Mouse (Mus musculus): ENCODE data around the gene Snx3. TPM values are rescaled to one million over a fixed set of nuclear protein-coding genes. Genes with fewer than 3 reads are reported as not detected.

Gene Snx3
- polyA plus RNA-seq, 1 experiment = 328 TPM

DNA sequence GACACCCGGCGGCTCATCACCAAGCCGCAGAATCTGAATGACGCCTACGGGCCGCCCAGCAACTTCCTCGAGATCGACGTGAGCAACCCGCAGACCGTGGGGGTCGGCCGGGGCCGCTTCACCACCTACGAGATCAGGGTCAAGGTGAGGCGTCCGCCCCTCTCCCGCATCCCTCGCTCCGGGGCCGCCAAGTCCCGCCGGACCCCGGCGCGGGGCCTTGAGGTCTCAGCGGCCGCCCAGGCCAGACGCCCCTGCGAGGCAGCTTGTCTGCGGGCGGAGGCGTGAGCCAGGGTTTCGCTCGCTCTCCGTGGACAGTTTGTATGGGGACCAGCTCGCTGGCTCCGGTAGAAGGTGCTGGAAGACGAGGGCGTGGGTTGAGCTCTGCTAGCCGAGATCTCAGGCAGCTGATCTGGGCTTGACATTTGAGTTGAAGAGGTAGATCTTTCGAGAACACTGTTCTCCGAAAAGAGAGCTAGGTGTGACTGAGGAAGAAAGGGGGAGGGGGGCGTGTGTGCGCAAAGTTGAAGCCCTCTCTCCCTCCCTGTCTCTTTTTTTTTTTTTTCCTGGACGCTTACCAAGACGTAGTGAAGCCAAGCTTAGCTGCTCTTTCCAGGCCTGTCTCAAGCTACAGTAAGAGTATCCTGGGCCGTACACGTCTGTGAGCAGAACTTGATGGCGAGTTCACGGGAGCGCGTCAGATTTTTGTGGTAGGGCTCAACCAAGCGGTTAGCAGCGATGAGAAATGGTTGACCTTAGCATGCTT is 700 bp downstream of the Snx3 start:
- H3K27ac ChIP-seq (ENCODE audit: insufficient read depth, low read depth, low read length) = peak overlapping the region; percentile 86
- H3K4me3 ChIP-seq (ENCODE audit: insufficient read depth, low read length) = peak overlapping the region; percentile 85
- peaks cover 20% of the 10 kb centered on the region for H3K4me1 ChIP-seq (ENCODE audit: control insufficient read depth, insufficient read depth, low read length)
- TF ChIP-seq POLR2A (IDR thresholded peaks at IDR 0.05; ENCODE audit: borderline replicate concordance, low read depth, low read length) (no peak), CTCF (IDR thresholded peaks at IDR 0.05; ENCODE audit: low read depth, low read length) (no peak)

DNA sequence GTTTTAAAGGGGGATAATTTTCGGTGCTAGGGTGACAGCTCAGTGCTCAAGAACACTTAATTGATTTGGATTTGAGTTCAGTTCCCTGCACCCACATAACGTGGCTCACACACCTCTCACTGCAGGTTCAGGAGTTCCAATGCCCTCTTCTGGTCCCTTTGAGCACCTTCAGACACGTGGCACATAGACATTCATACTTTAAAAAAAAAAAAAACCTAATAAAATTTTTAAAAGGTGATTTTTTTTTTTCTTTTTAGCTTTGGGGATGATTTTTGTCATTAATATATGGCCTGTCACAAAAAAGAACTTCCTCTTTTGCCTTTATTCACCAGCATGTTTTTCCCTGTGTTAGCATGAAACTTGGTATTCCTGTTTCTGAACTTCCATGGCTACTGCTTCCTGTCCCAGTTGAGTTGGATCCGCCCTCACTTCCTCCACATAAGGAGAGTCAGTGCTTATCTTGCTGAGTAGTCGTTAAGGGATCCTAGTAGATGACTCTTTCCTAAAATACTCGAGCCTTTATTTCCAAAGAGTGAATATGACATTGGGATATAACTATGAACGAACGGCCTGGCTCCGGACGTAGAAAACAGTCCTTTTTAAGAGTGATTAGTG is 2.4 kb downstream of the Snx3 start:
- TF ChIP-seq POLR2A (IDR thresholded peaks at IDR 0.05; ENCODE audit: borderline replicate concordance, low read depth, low read length) (no peak), CTCF (IDR thresholded peaks at IDR 0.05; ENCODE audit: low read depth, low read length) (no peak)
- Histone ChIP-seq H3K4me1 (ENCODE audit: control insufficient read depth, insufficient read depth, low read length) (peaks cover 26% of the 10 kb centered on the region), H3K4me3 (ENCODE audit: insufficient read depth, low read length) (peak overlapping the region; percentile 39), H3K27ac (ENCODE audit: insufficient read depth, low read depth, low read length) (peak overlapping the region; percentile 87)

DNA sequence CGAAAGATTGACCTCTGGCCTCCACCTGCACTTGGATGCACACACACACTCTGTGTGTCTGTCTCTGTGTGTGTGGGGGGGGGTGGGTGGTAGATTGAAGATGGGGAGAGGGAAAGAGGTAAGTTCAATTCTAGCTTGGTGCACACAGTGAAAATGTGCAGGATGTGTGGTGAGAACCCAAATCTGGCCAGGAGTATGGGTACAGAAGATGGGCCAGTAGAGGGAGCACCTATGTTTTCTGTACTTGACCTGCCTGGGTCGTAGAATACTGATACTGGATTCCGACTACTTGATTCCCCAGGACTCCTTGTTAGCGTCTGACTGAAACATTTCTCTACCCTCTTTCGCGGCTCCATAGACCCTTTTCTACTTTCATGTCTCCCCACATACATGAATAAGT is 8.3 kb downstream of the Snx3 start:
- Histone ChIP-seq H3K4me3 (ENCODE audit: insufficient read depth, low read length) (no peak overlapping the region), H3K27ac (ENCODE audit: insufficient read depth, low read depth, low read length) (no peak overlapping the region)

DNA sequence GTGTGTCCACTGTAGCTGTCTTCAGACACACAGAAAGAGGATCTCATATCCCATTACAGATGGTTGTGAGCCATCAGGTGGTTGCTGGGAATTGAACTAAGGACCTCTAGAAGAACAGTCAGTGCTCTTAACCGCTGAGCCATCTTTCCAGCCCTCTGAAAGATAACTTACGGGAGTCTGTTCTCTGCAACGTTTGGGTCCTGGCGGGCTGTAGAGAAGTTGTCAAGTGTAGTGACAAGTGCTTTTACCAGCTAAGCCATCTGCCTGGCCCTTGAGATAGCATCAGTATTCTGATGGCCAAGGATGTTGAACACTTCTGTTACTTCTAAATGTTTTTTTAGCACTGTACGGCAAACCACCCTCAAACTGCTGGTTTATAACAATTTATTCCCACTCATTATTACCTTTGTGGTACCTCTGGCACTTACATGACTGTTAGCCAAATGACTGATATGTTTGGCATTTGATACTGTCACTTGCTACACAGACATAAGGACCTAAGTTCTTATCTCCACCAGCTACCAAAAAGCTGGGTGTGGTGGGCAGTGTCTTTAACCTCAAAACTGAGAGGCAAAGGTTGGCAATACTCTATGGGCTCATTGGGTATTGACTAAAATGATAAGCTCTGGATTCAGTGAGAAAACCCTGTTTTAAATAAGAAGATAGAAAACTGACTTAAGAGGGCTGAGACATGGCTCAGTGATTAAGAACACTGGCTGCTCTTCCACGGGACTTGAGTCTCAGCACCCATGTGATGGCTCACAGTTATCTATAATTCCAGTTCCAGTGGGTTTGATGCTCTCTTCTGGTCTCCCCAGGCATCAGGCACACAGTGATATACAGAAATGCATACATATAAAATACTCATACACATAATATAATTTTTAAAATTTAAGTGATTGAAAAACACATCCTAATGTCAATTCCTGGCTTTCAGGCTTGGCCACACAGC is 9.6 kb downstream of the Snx3 start:
- no peak for TF ChIP-seq CTCF (IDR thresholded peaks at IDR 0.05; ENCODE audit: low read depth, low read length)
- H3K4me3 ChIP-seq (ENCODE audit: insufficient read depth, low read length) = no peak overlapping the region
- H3K27ac ChIP-seq (ENCODE audit: insufficient read depth, low read depth, low read length) = no peak overlapping the region
- H3K4me1 ChIP-seq (ENCODE audit: control insufficient read depth, insufficient read depth, low read length) = peaks cover 11% of the 10 kb centered on the region

More for the DNA sequence above, 8.3 kb downstream of the Snx3 start:
- no peak for TF ChIP-seq CTCF (IDR thresholded peaks at IDR 0.05; ENCODE audit: low read depth, low read length)
- TF ChIP-seq POLR2A (IDR thresholded peaks at IDR 0.05; ENCODE audit: borderline replicate concordance, low read depth, low read length) = no peak
- H3K4me1 ChIP-seq (ENCODE audit: control insufficient read depth, insufficient read depth, low read length) = peaks cover 13% of the 10 kb centered on the region

DNA sequence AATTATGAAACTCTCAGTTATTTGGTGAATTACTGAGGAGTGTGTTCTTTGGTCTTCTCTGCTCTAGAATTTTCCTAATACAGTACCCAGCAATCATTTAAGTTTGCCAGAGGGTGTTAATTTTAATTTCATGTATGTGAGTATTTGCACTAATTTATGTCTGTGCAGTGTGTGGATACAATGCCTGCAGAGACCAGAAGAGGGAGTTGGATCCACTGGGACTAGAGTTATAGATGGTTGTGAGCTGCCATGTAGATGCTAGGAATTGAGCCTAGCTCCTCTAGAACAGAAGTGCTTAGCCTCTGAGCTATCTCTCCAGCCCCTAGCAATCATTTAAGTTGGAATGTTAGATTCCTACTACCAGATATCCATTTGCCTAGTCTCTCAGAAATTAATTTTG is 12.3 kb downstream of the Snx3 start:
- Histone ChIP-seq H3K4me3 (ENCODE audit: insufficient read depth, low read length) (no peak overlapping the region), H3K27ac (ENCODE audit: insufficient read depth, low read depth, low read length) (no peak overlapping the region), H3K4me1 (ENCODE audit: control insufficient read depth, insufficient read depth, low read length) (0 out of 2 replicates have a peak, but pooled peaks cover 2% of the 10 kb centered on the region)
- TF ChIP-seq CTCF (IDR thresholded peaks at IDR 0.05; ENCODE audit: low read depth, low read length) (no peak), POLR2A (IDR thresholded peaks at IDR 0.05; ENCODE audit: borderline replicate concordance, low read depth, low read length) (no peak)

DNA sequence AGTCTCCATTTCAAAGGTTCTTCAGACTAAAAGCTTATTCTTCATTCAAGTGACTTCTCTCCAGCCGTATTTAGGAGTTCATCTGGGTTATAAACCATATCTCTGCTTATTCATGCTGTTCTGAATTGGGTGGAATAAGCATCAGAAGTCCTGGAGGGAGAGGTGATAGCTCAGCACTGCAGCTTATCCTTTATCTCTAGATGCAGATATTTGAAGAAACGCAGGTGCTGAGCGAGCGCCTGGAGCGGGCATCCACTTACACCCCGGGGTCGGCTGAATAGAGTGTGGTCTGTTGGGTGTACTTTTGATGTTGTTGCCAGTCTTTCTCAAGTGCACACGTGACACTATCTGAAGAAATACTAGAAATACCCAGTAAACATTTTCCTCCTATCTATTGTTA is 16.5 kb downstream of the Snx3 start:
- no peak overlapping the region for H3K27ac ChIP-seq (ENCODE audit: insufficient read depth, low read depth, low read length)
- TF ChIP-seq CTCF (IDR thresholded peaks at IDR 0.05; ENCODE audit: low read depth, low read length) (no peak), POLR2A (IDR thresholded peaks at IDR 0.05; ENCODE audit: borderline replicate concordance, low read depth, low read length) (no peak)
- H3K4me3 ChIP-seq (ENCODE audit: insufficient read depth, low read length) = no peak overlapping the region
- peaks cover 13% of the 10 kb centered on the region for H3K4me1 ChIP-seq (ENCODE audit: control insufficient read depth, insufficient read depth, low read length)

DNA sequence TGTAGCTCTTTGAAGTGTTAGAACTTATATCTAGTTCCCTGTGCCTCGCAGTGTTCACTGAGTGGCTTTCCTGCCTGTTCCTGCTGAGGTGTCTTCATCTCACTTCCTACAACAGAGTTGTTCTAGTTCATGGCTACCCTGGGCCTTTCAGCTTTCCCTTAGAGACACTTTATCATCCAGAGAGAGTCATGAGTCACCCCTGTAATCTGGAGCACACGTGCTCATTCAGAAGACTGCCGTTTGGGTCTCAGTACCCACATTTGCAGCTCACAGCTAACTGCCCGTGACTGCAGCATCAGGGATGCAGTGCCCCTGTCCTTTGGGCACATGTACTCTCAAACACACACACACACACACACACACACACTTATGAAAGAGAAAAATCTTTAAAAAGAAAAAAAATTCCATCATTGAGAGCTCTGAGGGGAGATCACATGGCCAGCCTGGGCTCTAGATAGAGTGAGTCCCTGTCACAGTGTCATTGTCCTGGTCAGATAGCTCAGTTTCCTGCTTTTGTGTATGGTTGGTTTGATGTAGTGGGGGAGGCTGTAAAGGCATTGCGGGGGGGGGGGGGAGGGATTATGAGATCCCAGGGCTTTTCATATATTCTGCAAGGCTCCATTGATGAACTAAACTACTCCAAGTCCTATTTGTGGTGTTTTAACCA is 19.6 kb downstream of the Snx3 start:
- Histone ChIP-seq H3K4me1 (ENCODE audit: control insufficient read depth, insufficient read depth, low read length) (peaks cover 13% of the 10 kb centered on the region), H3K4me3 (ENCODE audit: insufficient read depth, low read length) (no peak overlapping the region), H3K27ac (ENCODE audit: insufficient read depth, low read depth, low read length) (no peak overlapping the region)
- TF ChIP-seq CTCF (IDR thresholded peaks at IDR 0.05; ENCODE audit: low read depth, low read length) = no peak
- no peak for TF ChIP-seq POLR2A (IDR thresholded peaks at IDR 0.05; ENCODE audit: borderline replicate concordance, low read depth, low read length)

DNA sequence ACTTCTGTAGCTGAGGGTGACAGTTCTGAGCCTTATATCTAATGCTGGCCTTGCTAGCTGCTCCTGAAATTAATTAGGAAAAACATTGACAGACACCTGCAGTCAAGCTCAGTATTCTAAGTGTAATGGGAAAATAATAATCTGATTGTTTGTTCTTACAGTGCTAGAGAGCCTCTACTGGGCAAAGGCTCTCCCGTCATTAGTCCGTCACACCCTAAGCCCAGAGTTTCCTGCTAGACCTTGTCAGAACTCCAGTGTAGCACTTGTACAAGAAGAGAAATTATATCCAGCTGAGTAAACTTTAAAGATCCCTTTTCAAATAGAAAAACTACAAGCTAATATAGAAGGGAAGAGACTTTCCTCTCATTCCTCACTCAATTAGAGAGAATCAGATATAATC is 21.1 kb downstream of the Snx3 start:
- TF ChIP-seq CTCF (IDR thresholded peaks at IDR 0.05; ENCODE audit: low read depth, low read length) (no peak), POLR2A (IDR thresholded peaks at IDR 0.05; ENCODE audit: borderline replicate concordance, low read depth, low read length) (no peak)
- Histone ChIP-seq H3K27ac (ENCODE audit: insufficient read depth, low read depth, low read length) (no peak overlapping the region), H3K4me1 (ENCODE audit: control insufficient read depth, insufficient read depth, low read length) (peaks cover 13% of the 10 kb centered on the region), H3K4me3 (ENCODE audit: insufficient read depth, low read length) (no peak overlapping the region)

DNA sequence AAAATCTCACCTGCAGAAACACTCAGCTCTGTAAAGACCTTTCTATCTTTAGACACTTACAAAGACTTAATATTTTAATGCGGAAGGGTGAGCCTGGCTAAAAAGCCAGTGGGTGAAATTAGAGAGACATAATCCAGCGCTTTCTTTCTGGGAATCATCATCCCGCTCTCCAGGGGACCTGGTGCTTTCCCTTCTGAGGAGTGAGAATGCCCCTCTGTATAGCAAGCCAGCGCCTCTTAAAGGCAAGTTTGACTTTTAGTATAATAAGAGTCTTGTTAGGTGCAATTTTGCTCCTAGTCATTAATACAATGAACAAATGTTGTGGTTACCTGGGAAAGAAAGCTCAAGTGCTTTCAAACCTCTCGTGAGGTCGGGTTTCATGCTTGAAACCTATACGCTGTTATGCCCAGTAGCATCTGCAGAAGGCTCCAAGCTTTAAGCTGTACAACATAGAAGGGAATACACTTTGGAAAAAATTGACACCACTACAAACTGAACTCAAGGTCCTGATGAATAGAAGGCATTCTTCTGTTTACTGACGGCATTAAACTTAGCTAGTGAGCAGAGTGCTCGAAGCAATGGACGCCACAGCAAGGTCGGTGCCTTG is 21.8 kb downstream of the Snx3 start:
- peaks cover 11% of the 10 kb centered on the region for H3K4me1 ChIP-seq (ENCODE audit: control insufficient read depth, insufficient read depth, low read length)
- TF ChIP-seq POLR2A (IDR thresholded peaks at IDR 0.05; ENCODE audit: borderline replicate concordance, low read depth, low read length) = no peak
- TF ChIP-seq CTCF (IDR thresholded peaks at IDR 0.05; ENCODE audit: low read depth, low read length) = no peak
- no peak overlapping the region for H3K27ac ChIP-seq (ENCODE audit: insufficient read depth, low read depth, low read length)
- no peak overlapping the region for H3K4me3 ChIP-seq (ENCODE audit: insufficient read depth, low read length)

Data from bone marrow macrophage, adult 2 months (primary cell).